Mouse (Mus musculus) limb, embryonic 13.5 days (tissue): ENCODE measurements around the gene Prm2. TPM values are rescaled to one million over a fixed set of nuclear protein-coding genes. Genes with fewer than 3 reads are reported as not detected.

Experiments used
- ATAC-seq: fragments of 200-750 bp; cut with Nextera tagmentation; 2 replicates; pipeline ENCODE4 v1.8.0; 2017; ENCODE audit warnings: low read depth, moderate number of reproducible peaks, moderate TSS enrichment; ENCODE audit not compliant: low FRiP score
- H3K27ac ChIP-seq: fragments of 300-500 bp; sonication (generic); 2 replicates; pipeline ENCODE4 v1.5.1; 2015; ENCODE audit warnings: inconsistent platforms, mild to moderate bottlenecking, moderate library complexity
- H3K27me3 ChIP-seq: fragments of 300-500 bp; sonication (generic); 2 replicates; pipeline ENCODE4 v1.6.1; 2015; ENCODE audit warnings: mild to moderate bottlenecking, inconsistent platforms
- H3K36me3 ChIP-seq: fragments of 300-500 bp; sonication (generic); 2 replicates; pipeline ENCODE4 v1.6.1; 2015; ENCODE audit warnings: inconsistent platforms, mild to moderate bottlenecking, moderate library complexity
- H3K4me1 ChIP-seq: fragments of 300-500 bp; sonication (generic); 2 replicates; pipeline ENCODE4 v1.6.1; 2015; ENCODE audit warnings: inconsistent platforms
- H3K4me2 ChIP-seq: fragments of 300-500 bp; sonication (generic); replicated peaks from 2 replicates; pipeline ENCODE4 v1.6.1; 2015; ENCODE audit warnings: inconsistent platforms, mild to moderate bottlenecking, moderate library complexity
- H3K4me3 ChIP-seq: fragments of 300-500 bp; sonication (generic); 2 replicates; pipeline ENCODE4 v1.5.1; 2015; ENCODE audit warnings: moderate library complexity, mild to moderate bottlenecking, inconsistent platforms
- H3K9ac ChIP-seq: fragments of 300-500 bp; sonication (generic); 2 replicates; pipeline ENCODE4 v1.6.1; 2015; ENCODE audit warnings: mild to moderate bottlenecking, inconsistent platforms
- H3K9me3 ChIP-seq: fragments of 300-500 bp; sonication (generic); 2 replicates; pipeline ENCODE4 v1.6.1; 2016; ENCODE audit warnings: inconsistent platforms
- WGBS: fragments of 180-500 bp; shearing (Covaris S2); methylation state at CpG from one replicate; pipeline ENCODE4 v1.1.7; 2015; 5-methylcytosine and 5-hydroxymethylcytosine counted together
- polyA plus RNA-seq: library from polyadenylated mRNA; unstranded; fragments of >200 nt; fragmentation: Nextera tagmentation; extraction: Ambion mirVana; gene quantifications from 2 replicates; pipeline ENCODE4 v1.2.1, GENCODE M21; 2015

Prm2 gene
- polyA plus RNA-seq = not detected in 2 replicates

DNA sequence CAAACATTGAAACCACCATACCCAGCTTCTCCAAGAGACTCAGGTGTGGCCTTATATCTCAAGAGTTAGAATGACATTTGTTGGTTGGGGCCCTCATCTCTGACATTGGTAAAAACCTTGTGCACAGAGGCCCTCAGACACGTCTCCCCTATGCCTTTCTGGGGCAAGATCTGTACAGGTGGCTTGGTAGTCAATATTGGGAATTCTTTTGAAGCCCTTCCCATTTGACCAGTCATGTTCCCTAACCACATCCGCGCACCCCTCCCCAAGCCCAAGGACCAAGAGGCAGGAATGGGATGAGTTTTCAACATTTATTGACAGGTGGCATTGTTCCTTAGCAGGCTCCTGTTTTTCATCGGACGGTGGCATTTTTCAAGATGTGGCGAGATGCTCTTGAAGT, at the start of gene Prm2:
Gene Prm2, minus strand, starts transcription at position 101 of the 400 bp plus-strand sequence.
- no peak for ATAC-seq
- Histone ChIP-seq H3K4me3 (no peak within 1 kb of the TSS), H3K36me3 (no peaks in the 10 kb centered on the region), H3K9me3 (no peaks in the 10 kb centered on the region), H3K4me2 (no peak within 1 kb of the TSS), H3K4me1 (no peaks in the 10 kb centered on the region), H3K27me3 (peaks cover 33% of the 10 kb centered on the region), H3K9ac (no peak within 1 kb of the TSS), H3K27ac (no peak within 1 kb of the TSS)
- WGBS = 74% methylated on average over 6 of the region's 6 CpGs

GRCm38 (mm10) chr16:10844319-10844670, 48.4 kb upstream of the Prm2 start:
- 0 out of 2 replicates have a peak overlapping the region, but pooled peaks have one; percentile 58 for H3K9ac ChIP-seq
- 36% methylated on average over 6 of the region's 6 CpGs for WGBS
- no peak for ATAC-seq
- no peak overlapping the region for H3K4me3 ChIP-seq
- H3K4me1 ChIP-seq = peaks cover 52% of the 10 kb centered on the region
- H3K27me3 ChIP-seq = no peaks in the 10 kb centered on the region
- peak overlapping the region; percentile 61 for H3K4me2 ChIP-seq
- peak overlapping the region; percentile 81 for H3K27ac ChIP-seq
- no peaks in the 10 kb centered on the region for H3K9me3 ChIP-seq
- H3K36me3 ChIP-seq = peaks cover 8% of the 10 kb centered on the region; the same call in 1 of the 2 replicates

DNA sequence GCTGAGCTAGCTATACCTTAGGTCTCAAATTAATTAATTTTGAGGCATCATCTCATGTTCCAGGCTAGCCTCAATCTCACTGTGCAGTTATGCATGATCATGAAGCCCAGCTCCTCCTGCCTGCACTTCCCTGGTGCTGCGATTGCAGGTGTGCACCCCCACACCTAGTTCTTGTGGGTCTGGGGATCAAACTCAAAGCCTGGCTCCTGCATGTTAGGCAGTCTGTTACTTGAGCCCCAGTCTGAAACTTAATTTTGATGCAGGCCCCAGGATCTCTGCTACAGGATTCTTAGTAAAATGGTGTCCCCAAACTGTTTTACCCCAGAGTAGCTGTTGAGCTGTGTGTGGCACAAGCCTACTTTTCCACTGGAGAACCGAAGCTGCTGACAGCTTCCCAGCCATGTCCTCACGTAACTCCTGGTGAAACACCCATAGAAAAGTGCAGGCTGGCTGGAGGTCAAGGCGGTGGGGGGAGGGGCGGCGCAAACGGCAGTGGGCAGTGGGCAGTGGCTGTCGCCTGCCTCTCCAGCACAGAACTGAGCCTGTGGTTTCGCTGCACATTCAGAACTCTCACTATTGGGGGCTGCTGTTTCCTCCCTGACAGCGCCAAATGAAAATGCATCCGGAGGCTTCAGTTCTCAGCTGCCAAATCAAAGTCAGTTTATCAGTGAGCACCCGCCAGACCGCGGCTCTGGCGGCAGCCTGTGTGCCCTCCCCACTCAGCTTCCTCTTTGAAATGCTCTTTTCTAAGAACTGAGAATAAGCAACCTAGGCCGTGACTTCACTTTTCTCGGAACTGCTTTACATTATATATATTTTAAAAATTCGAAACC, 47.8 kb upstream of the Prm2 start:
- Histone ChIP-seq H3K27ac (peak overlapping the region; percentile 81), H3K27me3 (no peaks in the 10 kb centered on the region), H3K4me3 (peak overlapping the region; percentile 22), H3K9ac (peak overlapping the region; percentile 58), H3K9me3 (no peaks in the 10 kb centered on the region), H3K36me3 (peaks cover 8% of the 10 kb centered on the region; the same call in 1 of the 2 replicates), H3K4me1 (peaks cover 52% of the 10 kb centered on the region), H3K4me2 (peak overlapping the region; percentile 61)
- WGBS = 12% methylated on average over 18 of the region's 18 CpGs
- no peak; the same call in 1 of the 2 replicates for ATAC-seq

DNA sequence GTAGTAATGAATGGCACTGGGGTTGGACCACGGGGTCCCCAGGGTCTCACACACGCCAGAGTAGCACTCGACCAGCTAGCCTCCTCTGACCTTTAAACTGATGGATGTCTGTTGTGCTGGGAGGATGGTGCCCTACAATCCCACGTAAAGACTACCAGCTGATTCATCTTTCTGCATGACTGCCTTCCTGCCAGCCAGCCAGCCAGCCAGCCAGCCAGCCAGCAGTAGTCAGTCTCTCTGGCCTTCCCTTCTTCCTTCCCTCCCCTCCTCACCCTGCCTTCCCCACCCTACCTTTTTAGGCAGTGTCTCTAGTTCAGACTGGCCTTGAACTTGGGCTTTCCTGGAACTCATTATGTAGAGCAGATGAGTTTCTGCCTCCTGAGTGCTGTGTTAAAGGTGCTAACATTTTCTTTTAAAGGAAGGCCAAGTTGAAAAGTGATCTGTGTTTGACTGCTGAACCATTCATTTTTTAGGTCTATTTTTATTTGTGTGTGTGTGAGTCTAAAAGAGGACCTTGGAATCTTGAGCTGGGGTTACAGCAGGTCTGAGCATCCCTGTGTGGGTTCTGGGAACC, 46.4 kb upstream of the Prm2 start:
- Histone ChIP-seq H3K9ac (no peak overlapping the region), H3K27me3 (no peaks in the 10 kb centered on the region), H3K4me3 (no peak overlapping the region), H3K36me3 (peaks cover 8% of the 10 kb centered on the region; the same call in 1 of the 2 replicates), H3K4me2 (no peak overlapping the region), H3K4me1 (peaks cover 56% of the 10 kb centered on the region), H3K9me3 (no peaks in the 10 kb centered on the region), H3K27ac (no peak overlapping the region)
- WGBS = 81% methylated on average over 4 of the region's 4 CpGs
- ATAC-seq = no peak

GRCm38 (mm10) chr16:10840018-10840417, 44.1 kb upstream of the Prm2 start:
- peak overlapping the region; percentile 39; the same call in 1 of the 2 replicates for H3K27ac ChIP-seq
- WGBS = 66% methylated on average over 8 of the region's 14 CpGs

GRCm38 (mm10) chr16:10838487-10839245, 42.7 kb upstream of the Prm2 start:
- H3K36me3 ChIP-seq = peaks cover 8% of the 10 kb centered on the region; the same call in 1 of the 2 replicates
- peaks cover 68% of the 10 kb centered on the region for H3K4me1 ChIP-seq

More at GRCm38 (mm10) chr16:10840018-10840417, 44.1 kb upstream of the Prm2 start:
- Histone ChIP-seq H3K27me3 (no peaks in the 10 kb centered on the region), H3K4me2 (no peak overlapping the region), H3K9ac (no peak overlapping the region), H3K4me3 (no peak overlapping the region), H3K36me3 (peaks cover 8% of the 10 kb centered on the region; the same call in 1 of the 2 replicates), H3K9me3 (no peaks in the 10 kb centered on the region), H3K4me1 (peaks cover 69% of the 10 kb centered on the region)
- ATAC-seq = no peak

GRCm38 (mm10) chr16:10837903-10838302, 42.0 kb upstream of the Prm2 start:
- no peaks in the 10 kb centered on the region for H3K9me3 ChIP-seq

More at GRCm38 (mm10) chr16:10838487-10839245, 42.7 kb upstream of the Prm2 start:
- Histone ChIP-seq H3K9me3 (no peaks in the 10 kb centered on the region), H3K4me2 (peak overlapping the region; percentile 27; the same call in 1 of the 2 replicates), H3K27me3 (no peaks in the 10 kb centered on the region), H3K9ac (peak overlapping the region; percentile 43), H3K4me3 (no peak overlapping the region), H3K27ac (peak overlapping the region; percentile 78)
- no peak for ATAC-seq
- 30% methylated on average over 10 of the region's 10 CpGs for WGBS

GRCm38 (mm10) chr16:10837250-10837649, 41.3 kb upstream of the Prm2 start:
- Histone ChIP-seq H3K27me3 (no peaks in the 10 kb centered on the region), H3K4me2 (no peak overlapping the region), H3K4me1 (peaks cover 55% of the 10 kb centered on the region), H3K36me3 (peaks cover 8% of the 10 kb centered on the region; the same call in 1 of the 2 replicates), H3K4me3 (no peak overlapping the region), H3K9ac (no peak overlapping the region), H3K9me3 (no peaks in the 10 kb centered on the region), H3K27ac (no peak overlapping the region)
- 88% methylated on average over 3 of the region's 3 CpGs for WGBS
- no peak for ATAC-seq

More at GRCm38 (mm10) chr16:10837903-10838302, 42.0 kb upstream of the Prm2 start:
- peak overlapping the region; percentile 78 for H3K27ac ChIP-seq
- H3K4me3 ChIP-seq = no peak overlapping the region
- H3K27me3 ChIP-seq = no peaks in the 10 kb centered on the region
- 80% methylated on average over 1 of the region's 1 CpGs for WGBS
- H3K36me3 ChIP-seq = peaks cover 8% of the 10 kb centered on the region; the same call in 1 of the 2 replicates
- peak overlapping the region; percentile 27; the same call in 1 of the 2 replicates for H3K4me2 ChIP-seq
- H3K9ac ChIP-seq = peak overlapping the region; percentile 43
- no peak for ATAC-seq
- peaks cover 61% of the 10 kb centered on the region for H3K4me1 ChIP-seq

- H3K27ac ChIP-seq = no peak overlapping the region
- H3K4me3 ChIP-seq = 0 out of 2 replicates have a peak overlapping the region, but pooled peaks have one; percentile 87
- H3K9ac ChIP-seq = no peak overlapping the region
- H3K4me1 ChIP-seq = peaks cover 53% of the 10 kb centered on the region
- H3K9me3 ChIP-seq = no peaks in the 10 kb centered on the region
- H3K27me3 ChIP-seq = no peaks in the 10 kb centered on the region
- 86% methylated on average over 3 of the region's 3 CpGs for WGBS
- H3K4me2 ChIP-seq = peak overlapping the region; percentile 83
- ATAC-seq = no peak
- H3K36me3 ChIP-seq = peaks cover 8% of the 10 kb centered on the region; the same call in 1 of the 2 replicates
Measured at GRCm38 (mm10) chr16:10836388-10836787, 40.5 kb upstream of the Prm2 start.

DNA sequence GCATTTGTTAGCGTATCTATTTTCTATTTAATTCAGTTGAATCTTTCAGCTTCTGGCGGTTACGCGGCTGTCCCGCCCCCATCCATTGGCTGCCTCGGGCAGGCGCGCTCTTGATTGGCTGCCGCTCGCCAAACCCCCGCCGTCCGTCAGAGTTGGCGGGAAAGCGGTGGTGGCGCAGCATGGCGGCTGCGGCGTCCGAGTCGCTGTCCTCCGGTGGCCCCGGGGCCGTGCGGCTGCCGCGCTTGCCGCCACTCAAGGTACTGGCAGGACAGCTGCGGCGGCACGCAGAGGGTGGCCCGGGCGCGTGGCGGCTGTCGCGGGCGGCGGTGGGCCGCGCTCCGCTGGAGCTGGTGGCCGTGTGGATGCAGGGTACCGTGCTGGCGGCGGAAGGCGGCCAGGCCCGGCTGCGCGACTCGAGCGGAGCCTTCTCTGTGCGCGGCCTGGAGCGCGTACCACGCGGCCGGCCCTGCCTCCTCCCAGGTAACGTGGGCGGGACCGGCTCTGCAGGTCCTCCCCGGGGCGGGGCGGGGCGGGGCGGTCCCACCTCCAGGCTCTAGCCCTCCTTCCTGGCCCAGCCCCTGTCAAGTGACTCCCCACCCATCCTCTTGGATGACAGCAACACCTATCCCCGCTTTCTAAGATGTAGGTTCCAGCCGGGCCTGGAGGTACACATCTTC, 39.1 kb upstream of the Prm2 start, which contains the start of gene Rmi2:
Gene Rmi2, plus strand, starts transcription at position 149 of the 677 bp plus-strand sequence.
- Histone ChIP-seq H3K4me2 (peak within 1 kb of the TSS; percentile 83), H3K9me3 (no peaks in the 10 kb centered on the region), H3K27me3 (no peaks in the 10 kb centered on the region), H3K36me3 (no peaks in the 10 kb centered on the region), H3K9ac (peak within 1 kb of the TSS; percentile 85), H3K27ac (peak within 1 kb of the TSS; percentile 90), H3K4me1 (peaks cover 51% of the 10 kb centered on the region), H3K4me3 (peak within 1 kb of the TSS; percentile 87)
- ATAC-seq = peak; percentile 92
- under 1% methylated on average over 47 of the region's 69 CpGs for WGBS

DNA sequence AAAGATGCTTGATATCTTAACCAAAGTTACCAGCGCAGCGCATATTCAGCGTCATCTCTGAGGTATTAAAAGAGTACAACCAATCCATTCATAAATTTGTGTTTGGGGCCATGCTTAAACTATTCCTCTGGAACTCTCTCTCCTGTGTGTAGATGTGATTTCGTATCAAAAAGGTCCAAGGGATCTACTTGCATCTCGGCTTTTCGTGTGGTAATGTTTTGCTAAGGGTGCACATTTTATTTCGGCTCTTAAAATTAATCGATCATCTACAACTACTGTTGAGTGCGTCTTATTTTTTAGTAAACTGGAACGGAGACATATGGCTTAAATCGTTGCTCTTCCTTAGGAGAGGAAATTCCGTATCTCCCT, 38.6 kb upstream of the Prm2 start:
- peak overlapping the region; percentile 87 for H3K4me3 ChIP-seq
- H3K9me3 ChIP-seq = no peaks in the 10 kb centered on the region
- H3K27me3 ChIP-seq = no peaks in the 10 kb centered on the region
- H3K9ac ChIP-seq = 0 out of 2 replicates have a peak overlapping the region, but pooled peaks have one; percentile 43
- H3K4me1 ChIP-seq = peaks cover 46% of the 10 kb centered on the region
- 10% methylated on average over 12 of the region's 12 CpGs for WGBS
- H3K36me3 ChIP-seq = no peaks in the 10 kb centered on the region
- no peak for ATAC-seq
- peak overlapping the region; percentile 83 for H3K4me2 ChIP-seq
- H3K27ac ChIP-seq = no peak overlapping the region
